Comparison of ENCODE assay signal across 22 mouse cellular contexts in genomic region chr7:97491157-97491556, GRCm38 (mm10). TPM values are rescaled to one million over a fixed set of nuclear protein-coding genes. Genes with fewer than 3 reads are reported as not detected.
DNase-seq lines count a peak whose midpoint lies in the region; ATAC-seq and TF ChIP-seq lines count a peak whose summit lies in the region.
"Had no signal": no experiment of that assay in that cellular context is flagged by ENCODE, and none has a peak within 500 bp of the region (broad histone marks: within the 10 kb centered on the region; RNA-seq: fewer than 3 reads in every experiment).

No protein-coding gene starts in this region.

- H3K4me2 ChIP-seq in intestine, embryonic 16.5 days (ENCODE audit: low read depth, low read length): no peak overlapping the region
- H3K4me2 ChIP-seq: embryonic facial prominence, embryonic 13.5 days; forebrain, embryonic 12.5 days; heart, embryonic 12.5 days; hindbrain, embryonic 14.5 days had no signal

- no peak overlapping the region for H3K9ac ChIP-seq in intestine, embryonic 16.5 days (ENCODE audit: low read depth, low read length)
- H3K9ac ChIP-seq: embryonic facial prominence, embryonic 13.5 days; forebrain, embryonic 12.5 days; heart, embryonic 12.5 days; hindbrain, embryonic 14.5 days had no signal

- 64% methylated on average over 3 of the region's 3 CpGs for WGBS in intestine, embryonic 16.5 days
- WGBS in embryonic facial prominence, embryonic 10.5 days: 60% methylated on average over 3 of the region's 3 CpGs

- H3K36me3 ChIP-seq in intestine, embryonic 16.5 days (ENCODE audit: control insufficient read depth, insufficient read depth, low read length): peaks cover 3% of the 10 kb centered on the region; the same call in 1 of the 2 replicates
- peaks cover 86% of the 10 kb centered on the region for H3K36me3 ChIP-seq in embryonic facial prominence, embryonic 10.5 days (replicated peaks)

- TF ChIP-seq CTCF in gastrocnemius, adult 2 months (IDR thresholded peaks at IDR 0.05): no peak

- ATAC-seq in activated CD4-positive, CD25-positive, alpha-beta regulatory T cell, adult 4 months: peak; percentile 38
- ATAC-seq in intestine, embryonic 16.5 days: no peak
- ATAC-seq: forebrain, embryonic 16.5 days had no signal

- no peak for DNase-seq in gastrocnemius, adult 2 months
- DNase-seq in gastrocnemius, postnatal 10 days: no peak
- peak; percentile 60 for DNase-seq in ES-CJ7 (ENCODE audit: low read depth, low spot score)
- DNase-seq in lung, adult 18-20 months: no peak
- no peak for DNase-seq in c-Kit-positive CD71-positive TER-119-positive erythroid progenitor cells, embryonic 14.5 days (ENCODE audit: low spot score)
- DNase-seq in embryonic facial prominence, embryonic 10.5 days (ENCODE audit: low spot score): no peak
- DNase-seq: adrenal gland, adult 2 months; adrenal gland, postnatal 25 days; cerebellum, adult 11 months; cerebellum, adult 9-10 months; cerebellum, postnatal 25 days; gastrocnemius, postnatal 25 days; kidney, adult 18-20 months had no signal

- no peaks in the 10 kb centered on the region for H3K27me3 ChIP-seq in intestine, embryonic 16.5 days (replicated peaks; ENCODE audit: control insufficient read depth, insufficient read depth, low read length)
- no peaks in the 10 kb centered on the region for H3K27me3 ChIP-seq in embryonic facial prominence, embryonic 10.5 days (replicated peaks; ENCODE audit: low read depth, poor library complexity, severe bottlenecking)
- H3K27me3 ChIP-seq: embryonic facial prominence, embryonic 13.5 days; forebrain, embryonic 12.5 days; heart, embryonic 12.5 days had no signal

- H3K4me3 ChIP-seq in gastrocnemius, adult 2 months: no peak overlapping the region
- no peak overlapping the region for H3K4me3 ChIP-seq in intestine, embryonic 16.5 days (ENCODE audit: low read length)
- no peak overlapping the region for H3K4me3 ChIP-seq in embryonic facial prominence, embryonic 10.5 days
- H3K4me3 ChIP-seq: embryonic facial prominence, embryonic 13.5 days; forebrain, embryonic 12.5 days; heart, embryonic 12.5 days; hindbrain, embryonic 10.5 days had no signal

- H3K4me1 ChIP-seq in intestine, embryonic 16.5 days (ENCODE audit: control insufficient read depth, insufficient read depth, low read length): no peaks in the 10 kb centered on the region
- no peaks in the 10 kb centered on the region for H3K4me1 ChIP-seq in embryonic facial prominence, embryonic 10.5 days
- H3K4me1 ChIP-seq: embryonic facial prominence, embryonic 13.5 days; forebrain, embryonic 12.5 days; hindbrain, embryonic 10.5 days had no signal

- no peaks in the 10 kb centered on the region for H3K9me3 ChIP-seq in intestine, embryonic 16.5 days (ENCODE audit: control insufficient read depth, low read length)
- no peaks in the 10 kb centered on the region for H3K9me3 ChIP-seq in embryonic facial prominence, embryonic 10.5 days
- H3K9me3 ChIP-seq: embryonic facial prominence, embryonic 13.5 days; forebrain, embryonic 12.5 days; G1E; heart, embryonic 12.5 days had no signal

- intact Hi-C loops in gastrocnemius, adult 2 months (cut with DNase I): no loop called here

- H3K27ac ChIP-seq in gastrocnemius, adult 2 months: peak overlapping the region; percentile 75
- no peak overlapping the region for H3K27ac ChIP-seq in intestine, embryonic 16.5 days (ENCODE audit: low read length)
- H3K27ac ChIP-seq in embryonic facial prominence, embryonic 10.5 days (replicated peaks): no peak overlapping the region
- H3K27ac ChIP-seq: embryonic facial prominence, embryonic 13.5 days; forebrain, embryonic 12.5 days; hindbrain, embryonic 10.5 days; hindbrain, embryonic 14.5 days had no signal

RNA-seq across cellular contexts. Expression of gene Ints4, which starts 10.4 kb away (rescaled TPM):
- 10 to 100 TPM; 26.6 to 29.7 TPM for total RNA-seq in gastrocnemius, adult 2 months (2021)
- total RNA-seq in gastrocnemius, postnatal 10 days (2021): 10 to 100 TPM; 27.2 to 27.3 TPM
- polyA plus RNA-seq in activated CD4-positive, CD25-positive, alpha-beta regulatory T cell, adult 4 months (2017; shearing (Covaris generic)): 10 to 100 TPM; 37.5 to 45.5 TPM
- polyA plus RNA-seq in intestine, embryonic 16.5 days (2015; fragmentation: Nextera tagmentation; extraction: Ambion mirVana): 38.7 and 41.2 TPM in 2 replicates
- polyA plus RNA-seq in embryonic facial prominence, embryonic 10.5 days (2016; fragmentation: Nextera tagmentation; extraction: Ambion mirVana): 67.9 and 68.3 TPM in 2 replicates

RNA-seq across cellular contexts. Expression of gene Kctd14, which starts 40.0 kb away (rescaled TPM):
- total RNA-seq in gastrocnemius, adult 2 months (2021): under 1 TPM in 1 of 2 experiments, not detected in 1; 0.11 TPM
- total RNA-seq in gastrocnemius, postnatal 10 days (2021): 1 to 10 TPM in 1 of 2 experiments, under 1 TPM in 1; 0.54 to 1.3 TPM
- polyA plus RNA-seq in activated CD4-positive, CD25-positive, alpha-beta regulatory T cell, adult 4 months (2017; shearing (Covaris generic)): 1 to 10 TPM in 1 of 2 experiments, under 1 TPM in 1; 0.66 to 1.1 TPM
- 6.8 and 7.3 TPM in 2 replicates for polyA plus RNA-seq in intestine, embryonic 16.5 days (2015; fragmentation: Nextera tagmentation; extraction: Ambion mirVana)
- 0.45 and 0.95 TPM in 2 replicates for polyA plus RNA-seq in embryonic facial prominence, embryonic 10.5 days (2016; fragmentation: Nextera tagmentation; extraction: Ambion mirVana)
- polyA plus RNA-seq: G1E had no signal
